Mouse (Mus musculus): Measurements from ENCODE around the gene Taf3.

Gene Taf3

DNA sequence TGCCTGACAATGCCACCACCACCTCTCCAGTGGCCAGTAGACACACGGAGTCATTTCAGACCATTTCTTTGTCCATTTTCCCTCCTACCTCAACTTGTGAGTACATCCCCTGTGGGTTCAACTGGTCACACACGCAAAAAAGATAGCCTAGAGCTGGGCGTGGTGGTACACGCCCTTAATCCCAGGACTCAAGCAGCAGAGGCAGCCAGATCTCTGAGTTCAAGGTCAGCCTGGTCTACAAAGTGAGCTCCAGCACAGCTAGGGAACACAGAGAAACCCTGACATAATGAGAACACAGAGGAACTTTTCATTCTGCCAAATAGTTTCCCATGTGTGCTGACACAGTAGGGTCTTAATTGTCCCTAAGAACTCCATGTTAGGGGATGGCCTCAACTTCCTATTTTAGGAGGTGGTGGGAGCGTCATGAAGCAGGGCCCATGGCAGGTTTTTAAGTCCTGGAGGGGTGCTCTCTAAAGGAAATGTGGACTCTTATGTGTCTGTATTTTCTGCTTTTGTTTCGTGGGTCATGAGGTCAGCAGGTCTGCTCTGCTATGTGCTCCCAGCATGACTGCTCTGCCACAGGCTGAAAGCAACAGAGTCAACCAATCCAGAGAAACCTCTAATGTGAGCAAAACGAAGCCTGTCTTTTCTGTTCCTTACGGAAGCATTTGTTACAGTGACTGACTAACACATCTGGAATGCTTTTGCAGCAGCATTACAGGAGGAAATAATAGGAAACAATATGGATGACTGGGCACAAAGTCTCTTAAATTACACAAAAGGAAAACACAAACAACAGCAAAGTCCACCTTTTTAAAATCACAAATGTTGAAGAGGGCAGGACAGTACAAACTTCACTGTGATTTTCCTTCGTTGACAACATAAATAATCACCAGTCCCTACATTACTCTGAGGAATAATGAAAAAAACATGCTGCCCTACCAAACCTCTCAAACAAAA lies 92.5 kb downstream of the Taf3 start:
- no peak for DNase-seq

DNA sequence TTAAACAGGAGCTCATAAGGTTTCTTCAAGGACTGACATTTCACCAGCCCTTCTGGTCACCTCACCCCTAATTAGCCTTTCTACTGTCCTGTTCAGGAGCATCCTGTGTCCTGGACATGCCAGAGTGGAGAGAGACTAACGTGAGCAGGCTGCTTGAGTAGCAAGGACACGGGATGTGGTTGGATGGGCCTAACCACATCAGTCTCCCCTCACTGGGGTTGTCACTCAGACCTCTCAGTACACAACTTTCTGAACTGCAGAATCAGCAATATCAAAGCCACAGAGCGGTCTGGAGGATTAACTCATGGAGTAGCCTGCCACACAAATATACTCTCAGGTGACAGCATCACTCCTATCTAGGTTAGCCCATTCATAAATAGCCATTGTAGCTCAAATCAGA lies 101.7 kb downstream of the Taf3 start:
- no peak for DNase-seq

DNA sequence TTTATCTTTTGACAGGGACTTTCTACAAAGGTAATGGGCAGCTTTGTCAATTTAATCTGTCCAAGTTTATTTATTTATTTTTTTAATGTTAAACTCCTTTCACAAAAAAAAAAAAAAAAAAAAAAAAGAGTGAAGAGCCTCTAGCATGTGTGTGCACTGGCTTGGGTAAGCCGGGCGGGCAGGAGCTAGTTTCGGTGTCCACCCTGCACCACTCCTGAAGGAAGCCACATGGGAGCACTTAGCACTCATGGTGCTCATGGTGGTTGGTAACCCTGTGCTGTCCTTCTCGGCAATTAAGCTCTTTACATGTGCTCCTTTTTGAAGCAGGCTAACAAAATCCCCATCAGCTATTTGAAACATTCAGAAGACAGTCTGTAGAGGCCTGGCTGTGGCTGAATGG lies 102.8 kb downstream of the Taf3 start:
- no peak for DNase-seq

DNA sequence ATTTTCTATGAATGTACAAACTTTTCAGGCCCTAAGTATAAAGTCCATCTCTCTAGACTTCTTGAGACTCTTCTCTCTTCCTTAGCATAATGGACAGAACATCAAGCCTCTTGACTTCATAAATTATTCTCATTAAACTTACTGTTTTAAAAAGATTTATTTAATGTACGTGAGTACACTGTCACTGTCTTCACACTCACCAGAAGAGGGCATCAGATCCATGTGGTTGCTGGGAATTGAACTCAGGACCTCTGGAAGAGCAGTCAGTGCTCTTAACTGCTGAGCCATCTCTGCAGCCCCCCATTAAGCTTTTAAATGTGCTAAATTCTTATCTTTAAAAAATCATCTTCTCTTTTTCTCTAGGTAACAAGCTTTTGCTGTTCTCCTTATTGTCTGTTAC lies 105.4 kb downstream of the Taf3 start:
- no peak for DNase-seq

DNA sequence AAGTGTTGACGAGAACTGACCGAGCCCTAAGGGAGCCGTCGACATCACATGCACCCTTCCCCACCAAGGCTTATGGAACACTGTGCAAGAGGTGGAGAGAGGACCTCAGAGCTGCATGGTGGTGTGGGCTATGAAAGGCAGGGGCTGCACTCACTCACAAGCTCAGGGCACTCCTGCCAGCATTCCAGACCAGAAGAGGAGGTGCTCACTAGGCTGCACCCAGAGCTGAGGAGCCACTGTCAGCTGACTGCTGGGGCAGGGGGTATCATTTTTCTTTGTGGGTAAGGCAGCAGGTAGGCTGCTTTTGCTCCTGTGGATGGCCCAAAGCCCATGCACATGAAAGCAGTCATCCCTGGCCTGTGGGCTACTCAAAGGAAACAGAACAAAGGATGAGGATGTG lies 109.1 kb downstream of the Taf3 start:
- no peak for DNase-seq

DNA sequence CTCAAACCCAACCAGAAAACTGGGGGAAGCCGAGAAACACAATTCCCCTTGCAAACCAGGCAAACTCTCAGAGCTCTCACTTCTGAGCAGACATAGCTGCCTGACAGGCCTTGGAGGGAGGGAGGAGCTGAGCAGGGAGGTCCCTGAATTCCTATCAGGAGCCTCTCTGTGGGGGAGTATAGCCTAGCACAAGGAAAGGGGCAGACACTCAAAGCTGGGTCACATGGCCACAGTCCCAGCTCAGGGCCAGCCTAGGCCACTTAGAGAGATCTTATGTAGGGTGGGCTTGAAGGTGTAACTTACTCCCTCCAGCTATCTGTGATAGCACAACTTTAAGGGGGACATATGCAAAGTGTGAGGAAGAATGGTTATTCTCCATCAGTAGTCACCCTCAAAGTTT lies 112.4 kb downstream of the Taf3 start:
- DNase-seq: no peak

DNA sequence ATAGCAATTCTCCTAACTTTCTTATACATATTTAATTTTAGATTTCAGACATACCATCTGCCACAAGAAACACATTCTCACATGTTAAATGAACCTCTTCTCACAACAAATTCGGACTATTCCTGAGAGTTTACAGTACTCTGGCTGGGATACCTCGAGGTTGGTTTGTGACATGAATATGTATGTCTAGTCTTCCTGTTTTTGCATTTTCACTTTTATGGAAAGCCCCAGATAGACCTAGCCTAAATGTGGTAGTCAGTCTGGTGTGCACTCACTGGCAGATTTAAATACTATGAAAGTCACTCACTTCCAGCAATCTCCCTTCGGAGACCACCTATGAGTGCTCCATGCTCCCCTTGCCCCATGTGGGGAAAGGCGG lies 121.5 kb downstream of the Taf3 start:
- no peak for DNase-seq

DNA sequence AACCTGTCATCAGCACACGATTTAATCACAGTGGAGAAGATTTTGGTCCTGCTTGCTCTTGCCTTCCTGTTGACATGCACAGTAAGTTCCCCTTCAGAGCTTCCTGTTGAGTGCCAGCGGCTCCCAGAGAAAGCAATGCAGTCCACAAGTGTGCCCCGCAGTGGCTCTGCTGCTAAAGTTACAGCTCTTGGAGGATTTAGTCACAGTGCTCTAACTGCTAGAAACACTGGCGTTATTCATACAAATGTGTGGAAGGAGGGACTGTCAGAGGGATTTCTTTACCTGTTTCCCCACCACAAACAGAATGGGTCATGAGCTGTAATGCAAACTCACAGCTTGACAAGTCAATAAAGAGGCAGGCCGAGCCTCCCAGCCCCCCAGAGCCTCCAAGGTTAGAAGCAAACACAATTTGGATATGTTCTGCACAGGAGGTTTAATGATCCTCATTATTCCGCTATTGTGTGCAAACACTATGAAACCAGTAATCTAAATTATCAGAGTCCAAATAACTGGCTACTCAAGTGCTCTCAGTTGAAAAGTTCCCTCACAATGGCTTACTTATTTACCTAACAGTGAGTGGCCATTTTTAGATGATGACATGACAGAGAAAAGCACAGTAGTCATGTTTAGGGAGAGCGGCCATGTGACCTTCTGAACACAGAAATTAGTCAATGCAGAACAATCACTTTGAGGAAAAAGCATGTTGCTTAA lies 122.0 kb downstream of the Taf3 start:
- DNase-seq: no peak

DNA sequence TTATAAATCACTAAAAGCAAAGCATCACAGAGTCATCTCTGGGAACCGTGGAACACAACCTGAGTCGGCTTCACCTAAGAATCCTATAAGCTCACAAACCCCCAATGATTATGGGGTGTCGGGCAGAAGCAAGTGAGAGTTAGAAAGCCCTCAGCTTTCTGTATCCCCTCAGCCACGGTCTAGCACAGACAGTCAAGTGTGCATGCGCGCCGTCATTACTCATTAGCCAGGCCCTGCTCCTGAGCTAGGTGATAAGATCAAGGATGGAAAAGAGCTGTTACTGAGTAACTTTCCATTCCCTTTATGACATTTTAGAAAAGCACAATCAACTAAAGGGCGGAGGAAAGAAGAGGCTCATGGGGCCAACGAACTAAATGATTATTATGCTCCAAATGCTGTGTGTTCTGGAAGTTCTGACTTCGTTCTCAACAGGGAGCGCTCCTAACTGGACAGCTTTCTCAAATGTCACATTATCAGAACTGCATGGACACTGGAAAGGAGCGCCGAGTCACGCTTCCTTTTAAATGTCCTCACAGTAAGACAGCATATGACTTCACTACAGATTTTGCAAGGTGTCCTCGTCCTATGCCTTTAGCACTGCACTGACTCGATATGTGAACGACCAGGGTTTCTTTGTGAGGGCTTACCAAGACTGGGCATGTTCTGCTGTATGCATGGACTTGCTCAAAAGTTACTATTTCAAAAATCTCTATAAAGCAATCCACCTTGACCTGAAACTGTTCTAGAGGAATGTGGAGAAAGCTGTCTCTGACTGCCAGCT lies 129.5 kb downstream of the Taf3 start:
- DNase-seq: no peak

DNA sequence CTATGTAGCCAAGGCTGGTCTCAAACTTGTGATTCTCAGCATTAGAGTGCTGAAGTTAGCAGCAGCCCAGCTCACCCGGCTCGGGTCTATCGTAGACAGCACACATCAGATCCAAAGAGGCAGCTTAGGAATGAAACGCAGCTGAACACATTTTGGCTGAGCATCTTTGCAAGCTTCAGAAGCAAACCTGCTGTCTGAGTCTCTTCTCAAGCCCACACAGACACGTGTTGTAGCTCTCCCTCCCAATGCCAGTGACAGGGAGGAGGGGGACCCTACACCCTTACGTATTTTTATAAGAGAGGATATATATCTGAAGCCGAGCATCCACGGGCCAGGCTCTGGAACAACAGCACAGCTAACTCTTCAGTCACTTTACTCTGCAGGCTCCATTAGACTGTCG lies 130.8 kb downstream of the Taf3 start:
- no peak for DNase-seq

DNA sequence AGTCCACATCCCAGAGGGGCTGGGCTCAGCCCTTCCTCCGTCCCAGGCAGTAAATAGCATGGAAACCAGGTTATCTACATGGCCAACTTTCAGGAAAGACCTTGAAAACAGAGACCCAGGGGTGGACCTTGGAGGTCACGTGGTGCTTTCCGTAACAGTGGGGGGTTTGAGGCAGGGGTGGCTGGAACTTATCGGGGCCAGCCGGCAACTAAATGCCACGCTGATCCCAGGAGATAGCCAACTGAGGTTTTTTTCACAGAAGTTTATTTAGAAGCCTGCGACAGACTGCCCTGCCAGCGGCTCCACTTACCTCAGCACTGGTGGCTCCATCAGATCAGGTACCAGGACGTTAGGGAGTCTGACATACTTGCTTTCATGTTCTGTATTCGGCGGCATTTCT lies 142.4 kb downstream of the Taf3 start:
- DNase-seq: no peak

DNA sequence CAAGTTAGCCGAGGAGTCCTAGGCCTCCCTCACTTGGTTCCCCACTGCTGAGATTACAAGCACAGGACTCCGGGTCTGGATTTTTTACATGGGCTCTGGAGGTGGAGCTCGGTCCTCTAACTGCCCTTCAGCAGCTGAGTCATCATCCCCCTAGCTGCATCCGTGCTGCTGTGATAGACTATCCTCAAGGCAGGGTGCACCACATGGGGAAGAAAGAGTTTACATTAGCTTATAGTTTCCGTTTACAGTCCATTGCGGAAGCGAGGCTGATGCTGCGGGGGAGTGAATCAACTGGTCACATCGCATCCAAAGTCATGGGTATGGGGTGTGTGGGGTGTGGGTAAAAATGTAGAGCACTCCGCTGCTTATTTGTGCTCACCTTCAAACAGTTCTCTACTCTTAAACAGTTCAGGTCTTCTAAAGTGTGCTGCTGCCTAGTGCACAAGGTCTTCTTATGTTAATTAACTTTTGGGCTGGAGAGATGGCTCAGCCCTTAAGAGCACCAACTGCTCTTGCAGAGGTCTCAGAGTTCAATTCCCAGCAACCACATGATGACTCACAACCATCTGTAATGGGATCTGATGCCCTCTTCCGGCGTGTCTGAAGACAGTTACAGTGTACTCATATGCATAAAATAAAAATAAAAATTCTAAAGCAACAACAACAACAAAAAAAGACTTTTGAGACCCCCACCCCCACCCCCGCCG lies 144.4 kb downstream of the Taf3 start:
- DNase-seq: no peak

DNA sequence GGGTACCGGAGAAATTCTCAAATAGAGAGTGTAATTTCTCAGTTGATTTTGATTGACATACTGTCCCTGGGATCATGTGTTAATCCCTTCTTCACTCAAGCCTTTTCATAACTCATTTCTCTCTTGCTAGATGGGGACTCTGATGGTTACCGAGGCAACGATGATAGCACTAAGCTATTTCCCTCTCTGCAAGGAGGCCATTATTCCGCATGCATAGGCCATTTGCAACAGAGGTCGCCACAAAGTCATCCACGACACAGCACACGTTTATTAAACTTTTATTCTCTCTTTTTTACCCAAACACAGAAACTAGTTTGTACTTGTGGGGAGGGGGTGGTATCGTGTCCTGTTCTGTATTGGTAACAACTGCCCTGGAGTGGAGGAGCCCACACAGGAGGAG lies 150.6 kb downstream of the Taf3 start:
- no peak for DNase-seq

DNA sequence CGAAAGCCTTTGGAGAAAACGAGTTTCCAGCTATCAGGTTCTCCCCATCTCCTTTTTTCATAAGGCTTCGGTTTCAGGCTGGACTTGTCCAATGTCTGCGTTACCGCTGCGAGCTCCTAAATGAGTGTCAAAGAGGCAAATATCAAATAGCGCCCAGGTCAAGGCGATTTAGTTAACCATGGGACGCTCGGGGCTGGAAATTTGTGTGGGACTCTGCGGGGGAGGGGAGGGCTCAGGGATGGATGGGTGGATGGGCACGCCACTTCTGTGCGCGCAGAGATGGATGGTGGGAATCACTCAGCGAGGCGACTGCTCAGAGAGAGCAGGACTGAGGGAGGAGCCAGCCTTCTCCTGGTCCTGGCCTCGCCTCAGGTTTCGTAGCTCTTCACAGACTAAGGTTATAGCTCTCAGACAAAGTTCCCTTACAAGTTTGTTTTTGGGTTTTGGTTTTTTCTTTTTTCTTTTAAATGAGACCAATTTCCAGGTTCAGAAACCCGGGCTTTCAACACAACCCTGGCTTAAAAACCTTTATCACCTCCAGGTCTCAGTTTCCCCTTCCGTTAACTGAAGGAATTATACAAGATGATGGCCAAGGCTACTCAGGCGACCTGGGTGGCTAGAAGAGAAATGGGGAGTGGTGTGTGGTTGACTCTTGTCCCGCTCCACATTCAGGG lies 152.2 kb downstream of the Taf3 start:
- no peak for DNase-seq

DNA sequence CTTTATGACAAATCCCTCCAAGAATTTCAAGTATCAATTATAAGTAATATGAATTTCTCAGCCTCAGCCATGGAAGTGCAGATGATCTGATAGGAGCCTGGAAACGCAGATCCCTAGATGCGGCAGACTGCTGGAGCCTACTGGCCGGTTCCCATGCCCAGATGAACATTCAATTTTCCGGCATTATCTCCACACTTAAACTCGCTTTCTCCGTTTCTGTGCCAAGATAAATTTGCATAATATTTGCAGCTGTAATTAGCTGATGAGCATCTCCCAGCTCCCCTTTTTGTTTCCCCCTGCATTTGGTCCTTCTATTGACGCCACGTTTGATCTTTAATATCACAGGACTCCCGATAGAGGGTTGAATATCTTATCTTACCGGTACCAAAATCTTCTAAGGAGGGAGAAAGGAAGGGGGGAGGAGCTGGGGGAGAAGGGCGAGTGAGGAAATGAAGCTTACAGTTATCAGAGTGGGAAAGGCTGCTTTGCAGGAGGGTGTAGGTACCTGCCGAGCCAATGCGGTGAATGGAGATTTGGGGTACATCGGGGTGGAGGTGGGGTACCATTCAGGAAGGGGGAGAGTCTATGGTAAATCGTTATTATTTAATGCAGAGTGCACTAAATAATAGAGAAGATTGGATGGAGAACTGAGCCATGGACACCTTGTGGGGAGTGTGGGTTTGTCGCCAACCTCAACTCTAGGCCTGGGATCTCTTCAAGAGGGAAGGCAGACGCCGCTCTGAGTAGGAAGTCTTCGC lies 153.4 kb downstream of the Taf3 start:
- DNase-seq: no peak

DNA sequence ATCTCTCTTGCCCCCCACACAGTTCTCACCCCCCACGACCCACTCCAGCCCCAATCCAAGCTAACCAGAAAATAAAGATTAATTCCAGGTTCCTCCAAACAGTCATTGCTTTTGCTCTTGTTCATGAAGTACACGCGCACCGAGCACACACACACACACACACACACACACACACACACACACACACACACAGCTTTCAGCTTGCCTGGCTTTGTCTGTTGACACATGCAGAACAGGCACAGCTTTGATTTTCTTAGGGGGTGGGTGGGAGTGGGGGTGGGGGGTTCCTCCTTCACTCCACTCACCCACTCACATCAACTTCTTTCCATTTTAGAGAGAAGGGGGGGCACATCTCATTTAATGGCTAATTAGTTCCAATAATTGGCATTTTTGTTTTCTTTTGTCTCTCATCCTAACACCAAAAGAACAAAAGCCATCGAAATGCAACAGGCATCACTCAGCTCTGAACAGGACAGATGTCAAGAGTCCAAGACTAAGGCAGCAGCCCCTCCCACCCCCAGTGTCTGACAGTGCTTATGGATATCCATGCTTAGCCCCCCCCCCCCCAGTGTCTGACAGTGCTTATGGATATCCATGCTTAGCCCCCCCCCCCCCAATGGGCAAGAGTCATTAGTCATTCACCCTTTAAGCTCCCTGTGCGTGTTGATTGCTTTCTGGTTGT lies 155.0 kb downstream of the Taf3 start:
- DNase-seq: no peak

DNA sequence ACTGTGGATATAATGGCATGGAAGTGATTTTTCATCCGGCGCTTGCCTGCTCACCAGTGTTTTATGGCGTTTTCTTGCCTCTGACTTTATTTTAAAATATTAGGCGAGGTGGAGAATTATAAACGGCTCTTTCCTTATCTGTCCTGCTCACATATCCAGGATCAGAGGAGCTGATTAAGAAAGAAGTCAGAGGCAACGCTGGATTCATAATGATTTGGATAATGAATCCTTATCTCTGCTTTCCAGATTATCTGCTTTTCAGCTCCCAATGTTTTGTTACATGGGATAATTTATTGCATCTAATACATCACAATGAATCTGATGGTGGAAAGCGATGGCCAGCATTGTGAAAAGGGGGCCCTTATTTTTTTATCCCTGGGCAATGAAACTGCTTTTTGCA lies 155.9 kb downstream of the Taf3 start:
- no peak for DNase-seq

DNA sequence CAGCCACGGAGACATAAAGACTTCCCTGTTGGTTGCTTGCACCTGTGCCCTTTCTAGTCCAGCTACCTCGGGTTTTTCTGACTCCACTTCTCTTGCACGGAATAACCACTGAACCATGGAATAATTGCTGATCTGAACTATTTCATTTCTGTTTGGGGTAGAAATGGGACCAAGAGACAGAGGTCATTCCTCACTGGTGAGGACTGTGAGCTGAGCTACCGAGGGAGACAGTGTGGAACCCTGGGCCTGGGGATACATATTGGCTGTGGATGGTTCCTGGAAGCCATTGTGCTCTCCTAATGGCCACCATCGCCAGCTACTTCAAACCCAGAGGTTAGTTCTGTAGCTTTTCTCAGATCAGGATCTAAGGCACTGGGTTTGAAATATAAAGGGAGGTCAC lies 157.5 kb downstream of the Taf3 start:
- no peak for DNase-seq

DNA sequence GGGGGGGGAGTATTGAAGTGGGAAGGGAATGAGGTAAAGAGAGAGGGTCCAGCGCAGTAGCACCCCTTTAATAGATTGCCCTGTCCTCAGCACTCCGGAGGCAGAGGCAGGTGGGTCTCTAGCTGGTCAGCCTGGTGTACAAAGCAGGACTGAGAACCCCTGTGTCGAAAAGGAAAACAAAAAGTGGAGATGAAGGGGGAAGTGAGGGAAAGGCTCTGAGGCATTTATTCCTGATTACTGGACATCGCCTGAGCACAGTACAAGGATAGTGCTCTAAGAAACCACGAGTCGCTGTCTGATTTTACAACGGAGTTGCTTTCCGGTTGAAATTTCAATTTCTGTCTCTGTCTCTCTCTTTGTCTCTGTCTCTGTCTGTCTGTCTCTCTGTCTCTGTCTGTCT lies 158.1 kb downstream of the Taf3 start:
- no peak for DNase-seq

DNA sequence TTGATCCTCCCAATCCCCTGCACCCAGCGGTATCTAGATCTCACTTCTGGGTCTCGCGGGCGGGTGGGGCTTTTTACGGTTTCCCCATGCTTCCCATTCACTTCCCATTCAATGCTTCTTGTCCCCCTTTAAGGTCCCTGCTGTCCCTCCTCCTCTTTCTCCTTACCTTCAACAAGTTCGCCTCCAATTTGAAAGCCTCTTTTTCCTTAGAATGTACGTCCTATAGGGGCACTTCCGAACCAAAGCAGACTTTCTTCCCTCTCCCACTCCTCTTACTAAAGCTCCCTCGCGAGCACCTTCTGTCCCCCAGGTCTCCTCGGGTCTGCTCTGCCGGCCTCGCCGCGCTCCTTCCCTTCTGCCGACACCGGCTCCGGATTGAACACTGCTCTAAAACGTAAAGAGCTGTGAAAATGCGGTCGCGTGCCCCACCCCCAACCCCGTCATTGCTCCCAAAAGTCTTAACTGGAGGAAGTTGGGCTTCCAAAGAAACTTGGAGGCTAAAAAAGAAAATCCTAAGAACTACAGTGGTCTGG lies 158.7 kb downstream of the Taf3 start, which contains the start of gene Gata3:
Gene Gata3, minus strand, starts transcription at position 384 of the 533 bp plus-strand sequence.
- DNase-seq: no peak

Measured in cerebellum, adult 11-12 months (tissue).